Comparison of ENCODE assay signal across 11 mouse cellular contexts in genomic region chr16:92397745-92398573, GRCm38 (mm10). TPM values are rescaled to one million over a fixed set of nuclear protein-coding genes. Genes with fewer than 3 reads are reported as not detected.
A peak's percentile ranks its signal among the peaks of the same experiment; 100 is the strongest.
DNase-seq lines count a peak whose midpoint lies in the region; ATAC-seq and TF ChIP-seq lines count a peak whose summit lies in the region.
"Had no signal": no experiment of that assay in that cellular context is flagged by ENCODE, and none has a peak within 500 bp of the region (broad histone marks: within the 10 kb centered on the region; RNA-seq: fewer than 3 reads in every experiment).

No protein-coding gene starts in this region.

- in situ Hi-C loops in Patski (cut with MboI; ENCODE audit: low pct_unique_long_range_greater_than_20kb) = loop anchor here (5.0 kb wide), 1 partner anchor 44 kb away; no protein-coding TSS in a partner anchor

- H3K4me1 ChIP-seq in hindbrain, embryonic 10.5 days (replicated peaks) = peaks cover 55% of the 10 kb centered on the region
- peaks cover 6% of the 10 kb centered on the region; the same call in 1 of the 2 replicates for H3K4me1 ChIP-seq in hindbrain, embryonic 11.5 days (replicated peaks; ENCODE audit: control insufficient read depth, insufficient read depth, low read length)
- H3K4me1 ChIP-seq in hindbrain, embryonic 15.5 days (replicated peaks) = peaks cover 52% of the 10 kb centered on the region
- peaks cover 20% of the 10 kb centered on the region for H3K4me1 ChIP-seq in lung, adult 2 months (ENCODE audit: control insufficient read depth, insufficient read depth, low read length)

- CTCF ChIA-PET in Patski (lab: Charles Lee) = interaction anchor here (0.7 to 2.1 kb wide), 9 partner anchors 10 to 60 kb away, joined by 3 to 8 read pairs (median 3); no protein-coding TSS in a partner anchor

- 59% methylated on average over 10 of the region's 10 CpGs for WGBS in hindbrain, embryonic 10.5 days
- 43% methylated on average over 10 of the region's 10 CpGs for WGBS in hindbrain, embryonic 11.5 days
- 50% methylated on average over 10 of the region's 10 CpGs for WGBS in hindbrain, embryonic 15.5 days
- WGBS in lung, adult 2 months = 30% methylated on average over 10 of the region's 10 CpGs

- H3K4me3 ChIP-seq in hindbrain, embryonic 10.5 days = peak overlapping the region; percentile 54
- no peak overlapping the region for H3K4me3 ChIP-seq in hindbrain, embryonic 11.5 days (ENCODE audit: low read depth, low read length)
- H3K4me3 ChIP-seq in hindbrain, embryonic 15.5 days = no peak overlapping the region
- no peak overlapping the region for H3K4me3 ChIP-seq in lung, adult 2 months (replicated peaks; ENCODE audit: extremely low read depth, low read depth, low read length)
- H3K4me3 ChIP-seq: liver, embryonic 15.5 days had no signal

- peaks cover 41% of the 10 kb centered on the region for H3K36me3 ChIP-seq in hindbrain, embryonic 10.5 days
- peaks cover 3% of the 10 kb centered on the region; the same call in 1 of the 2 replicates for H3K36me3 ChIP-seq in hindbrain, embryonic 11.5 days (ENCODE audit: control insufficient read depth, insufficient read depth, low read length)
- H3K36me3 ChIP-seq in hindbrain, embryonic 15.5 days = peaks cover 7% of the 10 kb centered on the region

- POLR2A ChIA-PET in Patski (lab: Charles Lee) = interaction anchor here (0.6 to 1.3 kb wide), 3 partner anchors 29 to 58 kb away, joined by 3 read pairs; no protein-coding TSS in a partner anchor

- no peak overlapping the region for H3K9ac ChIP-seq in hindbrain, embryonic 11.5 days (ENCODE audit: low read depth, low read length)
- no peak overlapping the region for H3K9ac ChIP-seq in hindbrain, embryonic 15.5 days
- H3K9ac ChIP-seq: liver, embryonic 15.5 days had no signal

- ATAC-seq in hindbrain, embryonic 11.5 days (ENCODE audit: low FRiP score) = no peak
- no peak for ATAC-seq in Patski
- ATAC-seq in hindbrain, embryonic 15.5 days (ENCODE audit: low FRiP score, low read depth) = no peak
- no peak for ATAC-seq in erythroid progenitor cell, adult 5-6 weeks (replicated peaks; ENCODE audit: low FRiP score, poor library complexity, severe bottlenecking)

- no peak for TF ChIP-seq CTCF in Patski (IDR thresholded peaks at IDR 0.05)
- no peak for TF ChIP-seq CTCF in lung, adult 2 months (IDR thresholded peaks at IDR 0.05; ENCODE audit: insufficient read depth, low read length)

- H3K27me3 ChIP-seq in hindbrain, embryonic 10.5 days (ENCODE audit: insufficient read depth, poor library complexity, severe bottlenecking) = peaks cover 29% of the 10 kb centered on the region
- H3K27me3 ChIP-seq in hindbrain, embryonic 11.5 days (ENCODE audit: control insufficient read depth, insufficient read depth, low read length) = no peaks in the 10 kb centered on the region
- no peaks in the 10 kb centered on the region for H3K27me3 ChIP-seq in Patski
- no peaks in the 10 kb centered on the region for H3K27me3 ChIP-seq in hindbrain, embryonic 15.5 days

- H3K4me2 ChIP-seq in hindbrain, embryonic 11.5 days (replicated peaks; ENCODE audit: low read depth, low read length) = no peak overlapping the region
- peak overlapping the region; percentile 77; the same call in 1 of the 2 replicates for H3K4me2 ChIP-seq in hindbrain, embryonic 15.5 days

- DNase-seq in hindbrain, embryonic 10.5 days (ENCODE audit: low spot score) = no peak
- DNase-seq in hindbrain, embryonic 11.5 days (ENCODE audit: low spot score) = no peak
- peak; percentile 83 for DNase-seq in Patski (ENCODE audit: low read depth, low spot score)
- DNase-seq in lung, adult 2 months = peak; percentile 49
- DNase-seq in thymus, postnatal 14 days = no peak
- DNase-seq in gastrocnemius, adult 18-20 months (ENCODE audit: low spot score) = no peak
- DNase-seq: adrenal gland, postnatal 25 days had no signal

- H3K27ac ChIP-seq in hindbrain, embryonic 10.5 days = peak overlapping the region; percentile 64; the same call in 1 of the 2 replicates
- H3K27ac ChIP-seq in hindbrain, embryonic 11.5 days (ENCODE audit: low read depth, low read length) = no peak overlapping the region
- H3K27ac ChIP-seq in hindbrain, embryonic 15.5 days (replicated peaks) = no peak overlapping the region
- H3K27ac ChIP-seq: liver, embryonic 15.5 days had no signal

- TF ChIP-seq POLR2A in lung, adult 2 months (IDR thresholded peaks at IDR 0.05; ENCODE audit: borderline replicate concordance, extremely low read depth, low read depth, low read length) = no peak

- no peaks in the 10 kb centered on the region for H3K9me3 ChIP-seq in hindbrain, embryonic 10.5 days
- H3K9me3 ChIP-seq in hindbrain, embryonic 11.5 days (ENCODE audit: control insufficient read depth, low read length) = no peaks in the 10 kb centered on the region
- H3K9me3 ChIP-seq in hindbrain, embryonic 15.5 days = no peaks in the 10 kb centered on the region
- H3K9me3 ChIP-seq: liver, embryonic 15.5 days had no signal

RNA-seq across cellular contexts. Expression of gene Kcne1, which starts 38.7 kb away (rescaled TPM):
- polyA plus RNA-seq in hindbrain, embryonic 10.5 days (2016; fragmentation: Nextera tagmentation; extraction: Ambion mirVana) = 1.0 and 1.3 TPM in 2 replicates
- 0.32 and 0.66 TPM in 2 replicates for polyA plus RNA-seq in hindbrain, embryonic 11.5 days (2014; fragmentation: Nextera tagmentation; extraction: Ambion mirVana)
- polyA plus RNA-seq in Patski (2021) = not detected
- 0.27 TPM in 1 of 2 replicates, not detected in the other for polyA plus RNA-seq in hindbrain, embryonic 15.5 days (2015; fragmentation: Nextera tagmentation; extraction: Ambion mirVana)
- not detected in 2 replicates for polyA plus RNA-seq in lung, adult 2 months (2012; rRNA removed)
- total RNA-seq in erythroid progenitor cell, adult 5-6 weeks (2015; ENCODE audit: low replicate concordance) = not detected in 2 replicates
- not detected in 2 replicates for total RNA-seq in erythroid progenitor cell, adult 5-6 weeks (2017; ENCODE audit: low replicate concordance)
- not detected for total RNA-seq in gastrocnemius, adult 18-20 months (2021)
- total RNA-seq: adrenal gland, postnatal 25 days; hematopoietic stem cell, adult 5-6 weeks had no signal
- polyA plus RNA-seq: liver, embryonic 15.5 days had no signal

Comparison
In these comparisons a context has a peak if more than half of its experiments do, and no peak if none do; other contexts are left out.
1. DNase-seq: peak in Patski (single experiment) and lung, adult 2 months (single experiment); none in hindbrain, embryonic 10.5 days (single experiment), hindbrain, embryonic 11.5 days (single experiment), thymus, postnatal 14 days (single experiment) and gastrocnemius, adult 18-20 months (single experiment).